Mouse (Mus musculus) R1 (cell line): ENCODE data around the gene Cfap298.

Experiments
- DNase-seq: peaks from one replicate; pipeline ENCODE4 v3.0.0-alpha.2; 2018; ENCODE audit warnings: low read depth, low spot score

Gene Cfap298

DNA sequence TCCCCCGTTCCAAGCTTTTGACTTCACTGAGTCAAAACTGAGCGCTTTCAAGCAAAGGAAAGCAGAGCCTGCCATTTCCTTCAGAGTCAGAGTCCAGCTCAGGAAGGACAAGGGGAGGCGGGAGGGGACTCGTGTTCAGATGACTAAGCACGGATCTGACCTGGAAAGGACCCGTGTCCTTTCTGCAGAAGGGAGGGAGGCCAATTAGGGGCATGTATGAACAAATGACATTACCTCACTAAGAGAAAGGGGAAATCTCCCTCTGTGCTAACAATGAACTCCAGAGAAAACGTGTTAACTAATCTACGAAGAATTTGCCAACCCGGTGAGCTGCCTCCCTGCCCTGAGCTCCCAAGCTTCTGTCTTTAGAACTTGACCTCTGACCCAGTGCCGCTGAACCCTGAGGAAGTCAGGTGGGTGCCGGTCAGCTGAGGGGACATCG lies 18.9 kb downstream of the Cfap298 start:
- DNase-seq: no peak

DNA sequence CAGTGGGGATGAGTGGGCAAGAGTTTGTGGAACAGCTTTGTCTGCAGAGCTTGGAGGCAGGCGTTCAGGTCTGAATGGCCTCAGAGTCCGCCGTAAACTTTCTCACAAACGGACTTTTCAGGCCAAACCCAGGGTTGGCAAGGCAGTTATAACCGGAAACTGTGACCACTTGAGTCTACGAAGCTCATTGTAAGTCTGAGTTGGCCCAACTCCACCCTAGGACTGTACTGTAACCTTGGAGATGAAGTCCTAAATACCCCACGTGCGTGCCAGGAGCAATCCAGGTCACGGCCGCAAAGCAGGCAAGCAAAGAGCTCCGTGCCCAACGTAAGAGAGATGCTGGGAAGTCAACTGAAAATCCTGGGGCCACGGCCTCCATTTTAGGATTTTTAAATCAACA lies 23.1 kb downstream of the Cfap298 start:
- no peak for DNase-seq

- DNase-seq: peak; percentile 64
Measured at GRCm38 (mm10) chr16:90910855-90911533, 23.9 kb downstream of the Cfap298 start.

DNA sequence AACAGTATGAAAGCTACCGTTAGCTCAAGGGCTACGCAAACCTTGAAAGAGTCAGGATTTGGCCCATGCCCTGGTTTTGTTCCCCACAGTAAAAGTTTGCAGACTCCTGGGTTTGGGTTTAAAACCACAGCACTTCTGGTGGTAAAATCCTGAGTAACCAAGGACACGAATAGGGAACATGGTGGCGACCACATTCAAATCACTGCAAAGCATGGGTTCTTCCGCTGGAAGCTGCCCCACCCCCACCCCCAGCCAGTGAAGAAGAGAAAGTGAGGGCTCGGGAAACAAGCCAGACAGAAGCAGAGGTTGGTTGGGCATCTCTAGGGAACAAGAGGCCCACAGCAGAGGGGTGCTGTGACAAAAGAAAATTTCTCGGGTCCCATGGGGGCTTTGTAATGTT lies 27.7 kb downstream of the Cfap298 start:
- DNase-seq: no peak

- peak; percentile 52 for DNase-seq
Measured at GRCm38 (mm10) chr16:90903300-90903699, 31.6 kb downstream of the Cfap298 start.

DNA sequence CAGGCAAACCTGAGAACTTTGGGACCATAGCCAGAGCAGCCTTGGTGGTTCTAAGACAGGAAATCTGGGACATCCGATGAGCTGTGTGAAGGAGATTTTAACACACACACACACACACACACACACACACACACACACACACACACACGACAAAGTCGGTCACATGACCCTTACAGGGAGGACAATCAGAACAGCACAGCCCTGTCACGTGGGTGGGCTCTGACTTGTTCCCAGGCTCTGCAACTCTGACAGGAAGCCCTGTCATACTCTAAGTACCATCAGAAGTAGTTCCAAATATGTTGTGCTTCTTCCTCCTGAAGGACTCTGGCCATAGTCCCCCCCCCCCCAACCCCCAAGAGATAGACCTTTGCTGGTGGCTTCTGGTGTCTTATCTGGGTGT lies 33.5 kb downstream of the Cfap298 start:
- DNase-seq: no peak

DNA sequence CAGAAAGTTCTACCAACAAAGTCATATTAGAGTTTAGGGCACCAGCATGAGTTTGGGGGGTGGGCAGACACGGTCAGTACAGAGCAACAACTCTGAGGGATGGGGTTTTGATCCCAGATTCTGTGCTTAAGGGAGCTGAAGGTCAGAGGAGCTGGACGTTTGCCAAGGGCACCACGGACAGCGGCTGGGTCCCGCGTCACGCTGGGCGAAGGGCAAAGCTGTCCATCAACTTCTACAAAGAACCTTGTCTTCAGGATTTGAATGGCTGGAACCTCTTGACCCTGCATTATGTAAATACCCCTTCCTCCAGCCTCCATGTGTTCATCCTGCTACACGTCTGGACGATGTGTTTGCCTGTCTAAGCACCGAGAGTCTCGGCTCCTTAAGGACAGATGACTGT lies 35.4 kb downstream of the Cfap298 start:
- DNase-seq: no peak

GRCm38 (mm10) chr16:90897651-90898050 lies 37.3 kb downstream of the Cfap298 start:
- DNase-seq: no peak

DNA sequence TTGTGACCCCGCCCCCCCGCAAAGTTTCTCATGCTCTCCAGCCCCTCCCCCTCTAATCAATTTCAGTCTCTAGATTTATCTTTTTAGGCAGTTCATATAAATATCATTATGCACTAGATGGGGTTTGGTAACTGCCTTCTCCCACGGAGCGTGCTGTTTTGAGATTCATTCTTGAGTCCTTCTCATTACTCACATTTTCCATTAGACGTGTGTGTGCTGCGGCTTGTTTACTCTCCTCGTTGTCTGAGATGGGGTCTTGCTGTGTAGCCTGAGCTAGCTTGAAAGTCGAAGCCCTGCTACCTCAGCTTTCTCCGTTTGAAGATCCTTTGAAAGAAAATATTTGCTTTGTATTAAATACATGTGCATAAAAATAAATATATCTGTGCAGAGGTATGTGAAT lies 41.1 kb downstream of the Cfap298 start:
- no peak for DNase-seq

DNA sequence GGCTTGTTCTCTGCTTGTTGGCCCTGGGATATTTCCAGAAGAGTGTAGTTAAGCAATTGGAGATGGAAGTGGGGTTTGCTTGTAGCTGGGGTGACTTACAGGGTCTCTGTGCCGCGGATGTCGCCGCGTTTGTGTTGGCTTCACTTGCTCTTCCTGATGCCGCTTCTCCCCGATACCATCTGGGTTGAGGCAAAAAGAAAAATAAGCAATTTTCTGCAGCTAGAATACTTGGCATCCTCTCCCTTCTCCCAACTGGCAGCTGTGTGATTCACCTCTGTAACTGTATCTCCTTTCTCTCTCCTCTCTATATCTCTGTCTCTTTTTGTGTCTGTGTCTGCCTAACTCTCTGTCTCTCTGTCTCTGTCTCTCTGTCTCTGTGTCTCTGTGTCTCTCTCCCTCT lies 41.9 kb downstream of the Cfap298 start:
- DNase-seq: no peak

- no peak for DNase-seq
Measured at GRCm38 (mm10) chr16:90892081-90892480, 42.8 kb downstream of the Cfap298 start.

- no peak for DNase-seq
Measured at GRCm38 (mm10) chr16:90891601-90892000, 43.3 kb downstream of the Cfap298 start.

- DNase-seq: no peak
Measured at GRCm38 (mm10) chr16:90890683-90891082, 44.2 kb downstream of the Cfap298 start.

GRCm38 (mm10) chr16:90885781-90886565 lies 48.9 kb downstream of the Cfap298 start:
- no peak for DNase-seq

DNA sequence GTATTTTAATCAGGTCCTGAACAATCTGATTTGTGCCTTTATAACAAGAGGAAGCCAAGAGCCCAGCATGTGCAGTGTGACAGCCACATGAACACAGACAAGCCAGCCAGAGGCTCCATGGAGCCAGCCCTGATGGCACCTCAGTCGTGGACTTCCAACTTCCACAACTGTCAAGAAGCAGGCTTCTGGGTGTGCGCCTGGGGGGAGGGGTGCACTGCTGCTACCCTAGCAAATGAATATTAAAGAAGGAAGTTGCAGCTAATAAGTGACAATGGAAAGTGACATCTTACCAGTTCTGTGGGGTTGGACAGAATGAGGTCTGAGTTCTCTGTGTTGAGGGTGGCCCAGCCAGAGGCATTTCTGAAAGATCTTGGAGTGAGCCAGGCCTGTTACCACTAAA lies 49.6 kb downstream of the Cfap298 start:
- no peak for DNase-seq

DNA sequence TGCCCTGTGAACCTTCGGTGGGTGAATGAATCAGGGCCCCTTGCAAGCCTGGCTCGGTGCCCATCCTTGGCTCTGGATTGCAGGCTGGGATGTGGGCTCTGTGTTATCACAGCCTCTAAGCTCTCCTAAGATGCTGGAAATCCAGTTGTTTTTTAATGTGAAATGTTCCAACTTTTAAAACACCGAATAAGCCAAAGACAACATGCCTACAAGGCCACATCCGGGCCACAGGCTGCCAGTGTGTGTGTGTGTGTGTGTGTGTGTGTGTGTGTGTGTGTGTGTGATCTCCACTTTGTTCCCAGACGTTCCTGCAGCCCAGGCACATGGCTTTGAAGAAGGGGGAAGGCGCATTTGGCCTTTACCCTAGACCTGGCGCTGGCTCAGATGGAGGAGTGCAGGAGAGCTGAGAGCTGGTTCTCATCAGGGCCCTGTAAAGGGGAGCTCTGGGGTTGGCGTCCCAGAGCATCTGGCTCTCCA lies 52.4 kb downstream of the Cfap298 start:
- no peak for DNase-seq

- DNase-seq: peak; percentile 59
Measured at GRCm38 (mm10) chr16:90878135-90878860, 56.6 kb downstream of the Cfap298 start.
